Mouse (Mus musculus) subcutaneous adipose tissue, adult 2 months (tissue): ENCODE data around the gene Gm9745. TPM values are rescaled to one million over a fixed set of nuclear protein-coding genes. Genes with fewer than 3 reads are reported as not detected.

Source experiments
- polyA plus RNA-seq: library from polyadenylated mRNA; depleted of rRNA; stranded (reverse); fragments of >200 nt; gene quantifications from 2 replicates; pipeline ENCODE4 v1.2.3, GENCODE M21; 2012; ENCODE audit warnings: low replicate concordance; rRNA removed

The Gm9745 gene
- polyA plus RNA-seq: not detected in 2 replicates

GRCm38 (mm10) chr13:8948131-8948530 is at the start of gene Gm9745:
TSS of gene Gm9745 (minus strand) at chr13:8948231.

DNA sequence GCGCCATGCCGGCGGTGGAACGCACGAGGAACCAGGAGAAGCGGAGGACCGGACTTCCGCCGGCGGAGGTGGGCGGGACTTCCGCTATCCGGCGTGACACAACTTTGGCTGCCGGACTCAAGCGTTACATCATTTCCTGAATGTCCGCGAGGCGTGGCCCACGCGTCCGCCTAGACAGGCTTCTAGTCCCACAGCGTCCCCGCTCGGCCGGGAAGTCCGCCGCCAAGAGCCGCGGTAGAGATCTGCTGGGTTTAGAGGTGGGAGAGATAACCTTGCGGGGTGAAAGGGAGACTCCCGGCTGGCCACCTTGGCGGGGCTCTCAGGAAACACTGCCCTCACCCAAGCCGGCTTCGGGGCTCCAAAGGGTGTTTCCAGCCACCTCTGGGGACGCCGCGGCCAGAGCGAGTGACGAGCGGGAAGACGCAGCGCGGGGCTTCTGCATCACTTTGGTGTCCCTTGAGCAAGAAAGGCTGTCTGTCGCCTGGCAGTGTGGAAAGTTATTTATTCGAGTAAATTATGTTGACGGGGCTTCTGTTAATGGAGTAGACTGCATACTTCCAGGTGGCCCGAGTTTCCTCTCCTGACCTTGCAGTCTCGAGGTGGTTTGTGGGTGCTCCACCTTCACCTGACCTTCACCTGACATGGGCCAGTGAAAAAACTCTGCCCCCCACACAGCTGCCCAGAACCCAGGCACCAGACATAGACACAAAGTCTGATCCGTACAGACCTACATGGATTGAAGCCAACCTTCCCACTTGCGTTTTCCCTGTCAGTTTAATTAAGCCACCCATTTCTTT is 48.2 kb upstream of the Gm9745 start, which contains the start of gene Gtpbp4:
TSS of gene Gtpbp4 (minus strand) at position 94 of the 797 bp plus-strand sequence.

DNA sequence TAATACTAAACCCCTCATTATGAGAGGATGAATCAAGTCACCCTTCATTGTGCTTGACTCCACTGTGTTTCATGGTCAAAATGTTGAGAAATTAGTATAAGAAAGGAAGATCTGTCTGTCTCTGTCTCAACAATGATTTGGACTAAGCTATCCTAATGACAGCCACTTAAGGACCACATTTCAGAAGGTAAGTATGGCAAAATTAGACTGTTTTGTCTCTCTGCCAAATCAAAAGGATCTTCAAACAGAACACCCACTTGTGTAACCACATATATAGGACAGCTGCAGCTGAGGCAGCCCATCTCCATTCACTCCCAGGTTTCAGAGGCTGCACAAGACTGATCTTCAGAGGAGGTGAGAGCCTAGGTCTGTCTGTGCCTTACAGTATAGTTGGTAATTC is 4.5 kb upstream of the Gm9745 start, which contains the start of gene Idi2:
TSS of gene Idi2 (plus strand) at position 301 of the 400 bp plus-strand sequence.

Other genes with a start within 250 kb of the Gm9745 start
- gene Wdr37, start 76.3 kb downstream of the Gm9745 start, polyA plus RNA-seq: 13.0 and 13.4 TPM in 2 replicates
- gene Idi1, start 62.7 kb downstream of the Gm9745 start, polyA plus RNA-seq: 10.0 and 16.6 TPM in 2 replicates
- not detected in 2 replicates for gene Idi2, start 4.6 kb upstream of the Gm9745 start, polyA plus RNA-seq
- 9.0 and 15.6 TPM in 2 replicates for gene Gtpbp4, start 47.9 kb upstream of the Gm9745 start, polyA plus RNA-seq
- 15.8 and 19.8 TPM in 2 replicates for gene Larp4b, start 145.7 kb upstream of the Gm9745 start, polyA plus RNA-seq